Mouse (Mus musculus): ENCODE measurements around the gene Asrgl1.

GRCm38 (mm10) chr19:9107379-9107755, 28.1 kb downstream of the Asrgl1 start:
- TF ChIP-seq CTCF (IDR thresholded peaks at IDR 0.05; ENCODE audit: low read depth) (no peak), EP300 (IDR thresholded peaks at IDR 0.05; ENCODE audit: low read depth) (no peak)

Data from heart, postnatal 0 days (tissue).